Mouse (Mus musculus) naive thymus-derived CD4-positive, alpha-beta T cell, adult 2 months (primary cell): Measurements from ENCODE around the gene Gm20388.

Experiments used
- DNase-seq: peaks from one replicate; pipeline ENCODE4 v3.0.0-alpha.2; 2011; ENCODE audit warnings: low read depth

Gene Gm20388

DNA sequence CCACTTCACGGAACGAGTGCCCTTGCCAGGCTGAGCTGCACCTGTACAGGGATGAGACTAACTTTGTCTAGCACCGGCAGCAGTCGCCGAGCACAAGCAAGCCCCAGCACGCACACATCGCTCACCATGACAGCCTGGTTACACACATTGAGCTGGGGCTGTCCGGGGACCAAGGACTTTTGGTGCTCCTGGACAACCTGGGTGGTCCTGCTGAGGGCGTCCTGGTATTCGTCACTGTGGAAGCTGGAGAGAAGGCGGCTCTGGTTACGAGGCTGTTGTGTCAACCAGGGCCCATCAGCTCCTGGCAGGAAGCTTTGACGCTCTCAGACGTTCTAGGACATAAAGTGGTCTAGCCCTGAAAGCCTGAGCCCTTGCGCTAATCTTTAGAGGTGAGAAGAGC is 2670.3 kb downstream of the Gm20388 start:
- no peak for DNase-seq

DNA sequence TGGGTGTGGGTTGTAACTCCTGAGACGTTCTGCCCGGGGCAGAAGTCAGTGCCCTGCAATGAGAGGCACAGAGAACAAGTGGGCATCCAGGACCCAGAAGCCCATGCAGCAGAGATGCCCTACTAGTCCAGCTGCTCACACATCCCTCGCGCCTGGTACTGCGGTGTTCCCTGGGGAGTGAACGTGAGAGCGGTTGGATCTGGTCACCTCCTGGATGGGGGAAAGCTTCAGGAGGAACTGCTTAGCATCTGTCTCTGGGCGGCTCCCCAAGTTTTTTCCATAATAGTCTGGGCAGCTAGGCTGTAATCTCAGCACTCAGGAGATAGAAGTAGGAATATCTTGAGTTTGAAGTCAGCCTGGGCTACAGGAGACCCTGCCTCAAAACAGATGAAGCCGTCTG is 2674.3 kb downstream of the Gm20388 start:
- no peak for DNase-seq

GRCm38 (mm10) chr8:122585411-122585891 is 2674.8 kb downstream of the Gm20388 start:
- DNase-seq = no peak

GRCm38 (mm10) chr8:122586171-122586570 is 2675.5 kb downstream of the Gm20388 start:
- DNase-seq = no peak

DNA sequence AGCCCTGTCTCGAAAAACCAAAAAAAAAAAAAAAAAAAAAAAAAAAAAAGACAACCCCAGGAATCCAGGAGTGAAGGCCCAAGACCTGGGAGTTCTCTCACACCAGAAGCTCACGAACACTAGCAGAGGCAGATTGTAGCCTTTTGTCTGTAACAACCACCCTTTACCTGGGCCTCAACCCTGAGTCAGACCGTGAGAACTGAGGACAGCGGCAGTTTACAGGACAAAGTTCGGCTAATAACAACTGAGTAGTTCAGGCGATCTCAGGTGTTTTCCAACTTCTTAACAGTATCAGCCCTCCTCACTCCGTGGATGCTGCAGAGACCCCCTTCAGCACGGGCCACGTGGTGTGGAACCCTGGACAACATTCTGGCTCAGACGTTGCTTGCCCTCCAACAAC is 2676.1 kb downstream of the Gm20388 start:
- no peak for DNase-seq

DNA sequence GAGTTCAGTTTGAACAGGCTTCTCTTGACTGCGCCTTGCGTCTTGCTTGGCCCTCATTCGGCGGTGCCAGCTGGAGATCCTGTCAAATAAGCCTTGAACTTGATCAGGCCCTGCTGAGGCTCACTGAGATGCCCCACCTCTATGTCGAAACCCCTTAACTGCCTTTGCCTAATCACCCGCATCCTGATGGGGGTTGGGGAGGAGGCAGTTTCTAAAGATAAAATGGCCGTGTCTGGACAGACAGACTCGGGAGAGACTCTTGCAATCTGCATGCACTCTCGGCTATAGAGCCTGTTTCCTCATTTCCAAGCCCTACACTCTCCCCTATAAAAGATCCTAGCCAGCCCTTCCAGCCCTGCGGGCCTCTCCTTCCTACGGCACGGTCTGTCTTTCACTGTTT is 2682.6 kb downstream of the Gm20388 start:
- DNase-seq = no peak

DNA sequence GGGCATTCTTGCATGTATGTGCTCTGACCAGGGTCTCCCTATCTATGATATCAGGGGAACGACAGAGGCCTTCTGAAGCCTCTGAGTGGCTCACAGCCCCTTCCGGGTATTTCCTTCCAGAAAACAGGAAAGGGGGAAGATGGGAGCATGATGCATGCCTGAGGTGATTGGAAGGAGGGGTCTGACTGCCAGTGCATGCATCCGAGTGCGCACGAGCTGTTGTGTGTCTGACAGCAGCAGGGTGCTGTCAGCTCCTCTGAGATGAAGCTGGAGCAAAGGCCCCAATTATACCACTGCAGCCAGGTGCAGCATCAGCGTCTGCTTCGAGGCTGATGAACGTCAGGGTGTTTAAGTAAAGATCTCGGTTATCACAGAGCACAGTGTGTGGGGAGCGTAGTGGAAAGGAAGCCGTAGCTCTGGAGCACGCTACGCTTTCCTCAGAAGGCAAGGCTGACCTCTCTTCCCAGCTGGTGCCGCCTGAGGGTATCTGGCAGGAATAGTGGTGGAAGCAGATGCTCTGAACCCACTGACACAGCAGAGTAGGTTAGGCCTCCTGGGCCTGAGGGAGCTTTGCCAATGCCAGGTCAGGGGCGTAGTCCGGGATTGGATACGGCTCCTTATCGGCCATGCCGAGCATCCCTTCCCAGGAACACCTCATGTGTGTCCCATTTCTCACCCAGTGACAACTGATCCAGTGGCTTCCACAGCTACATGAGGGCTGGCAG is 2683.3 kb downstream of the Gm20388 start:
- no peak for DNase-seq

DNA sequence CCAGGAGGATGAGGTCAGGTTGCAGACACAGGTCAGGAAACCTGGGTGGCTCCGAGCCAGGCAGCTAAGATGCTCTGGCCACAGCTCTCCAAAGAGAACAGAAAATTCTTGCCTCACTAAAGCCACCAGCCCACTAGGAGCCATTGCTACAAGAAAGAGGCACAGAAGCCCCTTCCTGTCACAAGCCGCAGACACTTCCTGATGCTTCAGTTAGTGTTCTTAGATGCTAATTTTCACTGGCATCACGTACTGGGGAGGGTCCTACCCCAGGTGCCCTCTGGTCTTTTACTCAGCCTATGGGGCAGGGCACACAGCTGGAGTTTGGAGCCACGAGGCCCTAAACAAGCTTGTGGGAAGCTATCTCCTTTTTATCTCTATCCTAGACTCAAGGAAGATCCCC is 2685.4 kb downstream of the Gm20388 start:
- DNase-seq = peak; percentile 50

- no peak for DNase-seq
Measured at GRCm38 (mm10) chr8:122600666-122601065, 2690.0 kb downstream of the Gm20388 start.

DNA sequence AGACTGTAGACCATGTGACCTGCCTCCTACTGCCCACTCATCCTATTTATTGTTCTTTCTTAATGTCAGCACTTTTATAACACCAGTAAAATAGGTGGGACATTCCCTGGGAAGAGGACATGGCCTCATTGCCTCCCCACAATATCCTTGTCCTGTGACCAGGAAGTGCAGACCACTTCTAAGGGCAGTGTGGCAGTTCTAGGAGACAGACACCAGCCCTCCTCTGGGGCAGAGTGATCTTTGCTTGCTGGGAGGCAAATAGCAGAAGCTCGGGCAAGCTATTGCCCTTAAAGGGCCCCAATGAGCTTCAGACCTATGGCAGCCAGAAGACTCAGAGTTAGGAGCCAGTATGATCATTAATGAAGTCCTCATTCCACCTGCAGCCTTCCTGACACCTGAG is 2694.0 kb downstream of the Gm20388 start:
- no peak for DNase-seq

DNA sequence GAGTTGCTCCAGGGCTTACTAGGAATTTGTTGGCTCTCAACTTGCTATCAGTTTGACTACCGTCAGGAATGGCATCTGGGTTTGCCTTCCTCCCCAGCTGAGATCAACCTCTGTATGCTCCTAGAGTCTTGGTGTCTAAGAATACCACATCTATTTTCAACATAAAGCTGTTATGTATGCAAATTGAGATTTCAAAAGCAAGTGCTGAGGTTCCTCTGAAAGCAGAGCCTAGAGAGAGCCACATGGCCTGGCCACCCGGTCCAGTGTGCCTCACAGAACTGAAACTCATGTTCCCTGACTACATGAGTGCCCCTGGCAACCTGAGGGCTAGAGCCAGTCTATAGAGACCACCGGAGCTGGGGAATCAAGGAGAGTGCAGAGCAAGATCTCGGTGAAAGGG is 2694.7 kb downstream of the Gm20388 start:
- DNase-seq = no peak

DNA sequence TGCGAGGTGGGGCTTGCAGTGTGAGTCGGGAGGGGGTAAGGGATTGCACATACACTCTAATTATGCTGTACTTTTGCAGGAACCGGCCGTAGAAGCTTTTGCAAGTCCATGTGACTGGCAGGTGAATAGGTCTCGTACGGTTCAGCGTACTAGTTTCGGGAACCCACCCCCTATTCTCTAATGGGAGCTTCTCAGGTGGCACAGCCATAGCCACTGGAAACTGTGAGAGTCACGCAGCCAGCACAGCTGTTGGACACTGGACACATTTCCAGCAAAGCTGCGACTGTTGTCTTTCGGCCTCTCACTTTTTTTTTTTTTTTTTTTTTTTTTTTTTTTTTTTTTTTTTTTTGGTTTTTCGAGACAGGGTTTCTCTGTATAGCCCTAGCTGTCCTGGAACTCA is 2696.2 kb downstream of the Gm20388 start:
- no peak for DNase-seq

DNA sequence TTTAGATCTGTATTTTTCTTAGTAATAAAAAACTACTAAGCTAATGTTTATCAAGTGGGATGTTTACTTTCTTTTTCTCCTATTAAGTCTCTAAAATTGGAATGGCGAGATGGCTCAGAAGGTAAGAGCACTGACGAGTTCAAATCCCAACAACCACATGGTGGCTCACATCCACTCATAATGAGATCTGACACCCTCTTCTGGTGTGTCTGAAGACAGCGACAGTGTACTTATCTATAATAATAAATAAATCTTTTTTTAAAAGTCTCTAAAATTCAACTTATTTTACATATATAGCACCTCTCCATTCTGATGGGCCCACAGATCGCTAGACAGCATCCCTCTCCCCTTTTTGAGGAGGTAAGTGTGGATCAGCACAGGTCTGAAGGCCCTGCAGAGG is 2699.6 kb downstream of the Gm20388 start:
- no peak for DNase-seq

DNA sequence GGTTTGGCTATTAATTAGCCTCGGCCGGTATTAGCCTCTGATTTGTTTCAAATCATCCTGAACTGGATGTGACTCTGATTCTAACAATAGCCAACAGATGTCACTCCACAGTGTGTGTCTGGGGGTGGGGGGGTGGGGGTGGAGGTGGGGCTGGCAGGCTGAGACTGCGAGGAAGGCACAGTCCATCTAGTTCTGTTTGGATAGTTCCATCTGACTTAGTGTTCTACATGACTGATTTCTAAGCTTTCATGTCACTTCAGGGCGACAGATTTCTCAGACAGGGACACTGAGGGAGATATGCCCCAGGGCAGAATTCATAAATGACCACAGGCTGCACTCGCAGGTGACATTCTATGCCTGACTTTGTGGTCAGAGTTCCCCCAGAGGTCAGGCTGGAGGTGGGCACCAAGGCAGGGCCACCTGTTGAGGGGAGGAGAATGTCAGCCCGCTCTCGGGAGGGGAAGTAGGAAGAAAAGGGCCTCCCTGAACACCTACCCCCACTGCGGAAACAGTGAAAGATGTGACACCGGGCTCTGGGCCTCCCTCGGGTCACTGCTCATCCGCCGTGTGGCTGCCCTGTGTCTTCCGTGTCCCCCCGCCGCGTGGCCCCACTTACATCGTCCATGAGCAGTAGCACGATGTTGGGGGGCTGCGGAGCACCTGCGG is 2700.1 kb downstream of the Gm20388 start:
- DNase-seq = no peak

DNA sequence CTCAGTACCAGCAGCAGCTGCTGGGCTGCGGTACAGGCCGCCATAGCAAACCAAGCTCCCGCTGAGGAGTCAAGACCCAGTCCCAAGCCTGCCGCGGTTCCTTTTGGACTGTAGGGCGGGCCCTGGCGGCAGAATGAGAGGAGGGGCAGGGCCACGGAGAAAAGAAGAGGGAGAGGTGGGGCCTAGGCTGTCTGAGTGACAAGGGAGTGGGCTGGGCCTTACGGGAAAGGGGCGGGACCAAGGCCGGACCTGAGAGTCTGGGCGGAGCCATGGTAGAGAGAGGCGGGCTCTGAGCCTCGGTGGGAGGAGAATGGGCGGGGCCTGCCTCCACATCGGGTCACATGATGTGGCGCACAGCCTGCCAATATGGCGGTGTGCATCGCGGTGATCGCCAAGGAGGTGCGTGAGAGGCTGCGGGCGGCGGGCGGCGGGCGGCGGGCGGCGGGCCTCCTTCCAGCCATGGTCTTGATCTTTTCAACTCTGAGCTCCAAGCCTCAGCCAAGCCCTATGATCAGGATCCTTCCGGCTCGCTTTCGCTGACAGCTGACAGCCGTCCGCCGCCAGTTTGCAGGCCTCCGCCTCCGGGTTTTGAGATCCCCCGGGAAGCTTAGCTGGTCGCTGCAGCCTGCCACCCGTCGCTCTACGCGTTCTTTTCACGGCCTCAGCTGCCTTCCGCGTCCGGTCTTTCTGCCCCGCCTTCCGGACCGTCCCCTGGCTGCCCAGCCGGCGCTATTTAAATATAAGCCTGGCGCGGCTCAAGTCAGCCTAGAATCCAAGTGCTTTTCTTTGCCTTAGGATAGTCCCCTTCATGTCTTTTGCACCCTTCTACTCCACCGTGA is 2700.9 kb downstream of the Gm20388 start, which contains the start of the genes Galns and Trappc2l:
Gene Galns (minus strand): TSS at position 169 of the 839 bp plus-strand sequence.
Gene Trappc2l (plus strand): TSS at position 346 of the 839 bp plus-strand sequence.
- DNase-seq = peak; percentile 100

DNA sequence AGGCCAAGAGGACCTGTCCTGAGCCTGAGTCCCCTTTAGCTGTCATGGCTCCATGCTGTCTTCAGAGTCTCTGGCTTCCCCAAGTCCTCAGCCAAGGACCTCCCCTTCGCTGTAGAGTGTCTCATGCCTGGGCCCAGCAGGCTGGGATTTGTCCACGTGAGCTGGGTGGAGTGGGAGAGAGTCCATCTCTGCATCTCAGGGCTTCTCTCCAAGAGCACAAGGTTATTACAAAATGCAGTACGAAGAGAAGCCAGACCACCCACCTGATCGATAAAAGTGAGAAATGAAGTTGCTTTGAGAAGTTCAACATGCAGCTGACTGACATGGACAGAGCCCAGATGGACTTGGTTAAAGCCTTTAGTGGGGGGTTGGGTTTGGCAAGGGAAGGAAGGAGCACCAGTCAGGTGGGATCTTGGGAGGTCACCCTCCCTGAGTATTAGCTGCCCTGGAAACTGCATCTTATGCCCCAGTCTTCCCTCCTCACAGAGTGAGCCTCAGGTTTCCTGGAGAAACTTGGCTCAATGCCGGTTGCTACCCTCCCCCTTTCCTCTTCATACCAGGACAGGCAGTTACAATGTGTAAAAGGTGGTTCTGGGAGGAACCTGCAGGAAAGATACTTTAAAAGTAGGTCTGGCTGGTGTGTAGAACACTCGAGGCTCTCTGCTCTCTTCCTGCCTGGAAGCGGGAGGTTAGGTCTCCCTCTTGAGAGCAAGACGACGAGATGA is 2705.7 kb downstream of the Gm20388 start:
- DNase-seq = no peak

DNA sequence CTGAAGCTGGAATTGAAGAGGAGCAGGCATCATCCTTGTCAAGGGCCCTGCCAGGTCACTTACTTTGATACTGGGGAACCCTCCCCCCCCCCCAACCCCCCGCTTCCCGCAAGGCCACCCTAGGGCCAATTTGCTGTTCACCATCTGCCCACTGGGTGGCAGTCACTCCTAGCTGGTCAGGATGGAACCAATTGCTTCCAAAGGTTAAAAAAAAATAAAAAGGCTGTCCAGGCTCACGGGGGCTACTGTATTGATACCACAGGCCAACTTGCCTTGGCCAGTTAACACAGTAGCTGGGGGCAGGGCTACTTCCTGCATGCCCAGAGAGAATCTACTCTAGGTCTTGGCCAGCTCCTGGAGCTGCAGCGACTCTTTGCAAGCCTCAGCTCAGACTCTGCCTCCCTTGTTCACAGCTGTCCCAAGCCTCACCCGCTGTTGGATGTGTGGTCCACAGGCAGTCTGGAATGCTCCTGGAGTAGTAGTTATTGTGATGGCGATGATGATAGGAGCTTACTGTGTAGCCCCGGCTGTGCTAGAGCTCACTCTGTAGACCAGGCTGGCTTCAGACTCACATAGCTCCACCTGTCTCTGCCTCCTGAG is 2707.4 kb downstream of the Gm20388 start:
- peak; percentile 87 for DNase-seq

DNA sequence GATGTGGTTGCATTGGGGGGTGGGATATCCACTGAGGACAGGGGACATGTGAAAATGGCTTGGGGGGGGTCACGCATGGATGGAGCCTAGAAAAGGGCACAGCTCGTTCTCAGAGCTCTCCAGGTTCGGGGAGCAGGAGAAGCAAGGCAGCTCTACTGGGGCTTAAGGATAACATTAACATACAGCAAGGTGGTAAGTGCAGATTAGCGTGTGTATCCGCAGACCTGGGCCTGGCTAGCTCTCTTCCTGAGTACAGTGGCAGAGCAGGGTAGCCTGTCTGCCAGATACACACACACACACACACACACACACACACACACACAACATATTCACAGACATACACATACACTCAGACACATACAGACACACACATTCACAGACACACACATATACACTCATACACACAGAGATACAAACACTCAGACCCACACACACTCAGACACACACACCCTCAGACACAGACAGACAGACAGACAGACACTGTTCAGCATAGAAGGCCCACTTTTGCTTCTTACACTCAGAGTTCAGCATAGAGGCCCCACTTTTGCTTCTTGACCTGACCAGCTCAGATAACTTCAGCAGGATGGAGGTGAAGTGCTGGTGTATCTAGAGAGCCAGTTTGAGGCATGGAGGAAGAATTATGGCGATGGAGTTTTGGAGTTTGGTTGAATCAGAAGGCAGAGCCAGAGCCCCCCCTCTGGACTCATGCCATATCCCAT is 2708.2 kb downstream of the Gm20388 start:
- no peak for DNase-seq

- DNase-seq = no peak
Measured at GRCm38 (mm10) chr8:122620446-122620845, 2709.8 kb downstream of the Gm20388 start.

GRCm38 (mm10) chr8:122622727-122623126 is 2712.1 kb downstream of the Gm20388 start, which contains the start of gene Pabpn1l:
Gene Pabpn1l (minus strand): TSS chr8:122622739.
- no peak for DNase-seq
